Mouse (Mus musculus): ENCODE results near the gene Kcng3. TPM values are rescaled to one million over a fixed set of nuclear protein-coding genes. Genes with fewer than 3 reads are reported as not detected.

Kcng3 gene
- polyA plus RNA-seq, 1 experiment from 2014 or later = not detected

Other genes starting within 250 kb of the Kcng3 start
- 174 and 182 TPM in 2 replicates for gene Cox7a2l, start 114.6 kb downstream of the Kcng3 start, polyA plus RNA-seq (2014; fragmentation: Nextera tagmentation; extraction: Ambion mirVana)
- gene Mta3, start 74.3 kb upstream of the Kcng3 start, polyA plus RNA-seq (2014; fragmentation: Nextera tagmentation; extraction: Ambion mirVana) = 28.8 and 31.1 TPM in 2 replicates
- gene Haao, start 216.1 kb upstream of the Kcng3 start, polyA plus RNA-seq (2014; fragmentation: Nextera tagmentation; extraction: Ambion mirVana) = 0.22 TPM in 1 of 2 replicates, not detected in the other